Mouse (Mus musculus) CH12.LX (cell line): Measurements from ENCODE around the gene Noxo1.
"Not testable (repeated sequence)": the region's sequence is repeated elsewhere in the genome, so short reads cannot be mapped to it uniquely, and the experiment has no call there.

Experiments
- CTCF ChIP-seq, 2 experiments: IDR thresholded peaks in 1 of 2; conservative IDR thresholded peaks in 1 of 2; 2 replicates each; pipeline ENCODE4 v1.5.1; 2011 to 2012; ENCODE audit warnings: low read depth in 2 of 2, low read length in 2 of 2, improper control_type of control experiment in 1 of 2, inconsistent platforms in 1 of 2, mild to moderate bottlenecking in 1 of 2, moderate library complexity in 1 of 2
- ELF1 ChIP-seq: IDR thresholded peaks from 2 replicates; pipeline ENCODE4 v1.6.1; 2014; ENCODE audit warnings: low read depth, mild to moderate bottlenecking, inconsistent platforms, low read length, improper control_type of control experiment
- EP300 ChIP-seq: IDR thresholded peaks from 2 replicates; pipeline ENCODE4 v1.6.1; 2011; ENCODE audit warnings: low read length, improper control_type of control experiment
- ETS1 ChIP-seq: conservative IDR thresholded peaks from 2 replicates; pipeline ENCODE4 v1.6.1; 2012; ENCODE audit warnings: low read depth, mild to moderate bottlenecking, inconsistent platforms, low read length, improper control_type of control experiment, moderate library complexity
- JUN ChIP-seq: IDR thresholded peaks from 2 replicates; pipeline ENCODE4 v1.6.1; 2011; ENCODE audit warnings: low read depth, mild to moderate bottlenecking, low read length, improper control_type of control experiment, moderate library complexity; ENCODE audit not compliant: insufficient read depth
- MAZ ChIP-seq: IDR thresholded peaks from 2 replicates; pipeline ENCODE4 v1.6.1; 2012; ENCODE audit warnings: low read depth, mild to moderate bottlenecking, inconsistent platforms, low read length, improper control_type of control experiment, moderate library complexity
- MEF2A ChIP-seq: IDR thresholded peaks from 2 replicates; pipeline ENCODE4 v1.6.1; 2014; ENCODE audit warnings: low read depth, mild to moderate bottlenecking, inconsistent platforms, low read length, improper control_type of control experiment, borderline replicate concordance
- NELFE ChIP-seq: IDR thresholded peaks from 2 replicates; pipeline ENCODE4 v1.6.1; 2011; ENCODE audit warnings: low read depth, low read length, improper control_type of control experiment
- NRF1 ChIP-seq: IDR thresholded peaks from 2 replicates; pipeline ENCODE4 v1.6.1; 2014; ENCODE audit warnings: low read depth, mild to moderate bottlenecking, inconsistent platforms, low read length, improper control_type of control experiment, moderate library complexity
- POLR2A ChIP-seq: IDR thresholded peaks from 2 replicates; pipeline ENCODE4 v1.6.1; 2011; ENCODE audit warnings: low read depth, mild to moderate bottlenecking, improper control_type of control experiment, low read length
- TCF12 ChIP-seq: IDR thresholded peaks from 2 replicates; pipeline ENCODE4 v1.6.1; 2014; ENCODE audit warnings: low read depth, mild to moderate bottlenecking, inconsistent platforms, low read length, improper control_type of control experiment
- ZKSCAN1 ChIP-seq: IDR thresholded peaks from 2 replicates; pipeline ENCODE4 v1.6.1; 2012; ENCODE audit warnings: low read depth, inconsistent platforms, low read length, improper control_type of control experiment, borderline replicate concordance

DNA sequence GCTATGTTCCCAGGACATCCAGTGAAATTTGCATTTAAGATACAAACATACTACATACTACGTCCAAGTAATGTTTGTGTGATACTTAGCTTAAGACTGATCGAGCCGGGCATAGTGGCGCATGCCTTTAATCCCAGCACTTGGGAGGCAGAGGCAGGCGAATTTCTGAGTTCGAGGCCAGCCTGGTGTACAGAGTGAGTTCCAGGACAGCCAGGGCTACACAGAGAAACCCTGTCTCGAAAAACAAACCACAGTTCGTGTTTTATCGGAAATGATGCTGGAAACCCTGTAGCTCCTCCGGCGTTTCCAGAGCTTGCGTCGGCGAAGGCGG lies 26.9 kb upstream of the Noxo1 start:
- not testable (repeated sequence) for TF ChIP-seq JUN; CTCF (conservative IDR thresholded peaks at IDR 0.05 in 1 of 2, IDR thresholded peaks at IDR 0.05 in 1 of 2; ENCODE audit: low read depth in 2 of 2, low read length in 2 of 2); ELF1; ETS1; MAZ; TCF12; ZKSCAN1; NRF1; POLR2A; MEF2A; EP300
- TF ChIP-seq NELFE, result peak; percentile 93; the same call in 1 of the 2 replicates
